Mouse (Mus musculus): ENCODE data around the gene Lrp2bp. TPM values are rescaled to one million over a fixed set of nuclear protein-coding genes. Genes with fewer than 3 reads are reported as not detected.

Lrp2bp gene
- total RNA-seq, 2 experiments from 2014 or later = 1.0 to 1.1 TPM

GRCm38 (mm10) chr8:46022203-46022602 lies 23.1 kb downstream of the Lrp2bp start:
- peak; percentile 8 for DNase-seq (ENCODE audit: low spot score)
- intact Hi-C loops (cut with DNase I) = no loop called here

- DNase-seq (ENCODE audit: low spot score) = no peak
- intact Hi-C loops (cut with DNase I) = no loop called here
These were observed 23.7 kb downstream of the Lrp2bp start for GRCm38 (mm10) chr8:46022758-46023157.

GRCm38 (mm10) chr8:46024392-46024791 lies 25.3 kb downstream of the Lrp2bp start:
- intact Hi-C loops (cut with DNase I) = no loop called here
- DNase-seq (ENCODE audit: low spot score) = no peak

- intact Hi-C loops (cut with DNase I) = no loop called here
- DNase-seq (ENCODE audit: low spot score) = no peak
These were observed 37.1 kb downstream of the Lrp2bp start for GRCm38 (mm10) chr8:46036217-46036616.

GRCm38 (mm10) chr8:46039666-46040065 lies 40.6 kb downstream of the Lrp2bp start:
- intact Hi-C loops (cut with DNase I) = no loop called here
- DNase-seq (ENCODE audit: low spot score) = no peak

- intact Hi-C loops (cut with DNase I) = no loop called here
- no peak for DNase-seq (ENCODE audit: low spot score)
These were observed 41.2 kb downstream of the Lrp2bp start for GRCm38 (mm10) chr8:46040260-46040659.

GRCm38 (mm10) chr8:46072798-46073197 lies 73.7 kb downstream of the Lrp2bp start:
- intact Hi-C loops (cut with DNase I) = no loop called here
- no peak for DNase-seq (ENCODE audit: low spot score)

- intact Hi-C loops (cut with DNase I) = no loop called here
- DNase-seq (ENCODE audit: low spot score) = no peak
These were observed 74.5 kb downstream of the Lrp2bp start for GRCm38 (mm10) chr8:46073540-46074140.

- no peak for DNase-seq (ENCODE audit: low spot score)
- intact Hi-C loops (cut with DNase I) = no loop called here
These were observed 76.1 kb downstream of the Lrp2bp start for GRCm38 (mm10) chr8:46075223-46075622.

GRCm38 (mm10) chr8:46078866-46079265 lies 79.8 kb downstream of the Lrp2bp start:
- no peak for DNase-seq (ENCODE audit: low spot score)
- intact Hi-C loops (cut with DNase I) = no loop called here

Other genes with a start within 250 kb of the Lrp2bp start
- 10 to 100 TPM; 27.1 to 35.6 TPM for gene Pdlim3, start 113.8 kb upstream of the Lrp2bp start, total RNA-seq (2021)
- gene Ccdc110, start 64.7 kb upstream of the Lrp2bp start, total RNA-seq (2021) = not detected
- under 1 TPM; 0.52 to 0.84 TPM for gene 1700029J07Rik, start 24.1 kb upstream of the Lrp2bp start, total RNA-seq (2021)
- 10 to 100 TPM; 31.1 to 32.3 TPM for gene Ufsp2, start 23.8 kb upstream of the Lrp2bp start, total RNA-seq (2021)
- 10 to 100 TPM; 10.0 to 11.7 TPM for gene Ankrd37, start 6.4 kb downstream of the Lrp2bp start, total RNA-seq (2021)
- gene Cfap97, start 152.5 kb downstream of the Lrp2bp start, total RNA-seq (2021) = 10 to 100 TPM; 11.5 to 12.9 TPM
- gene Snx25, start 152.9 kb downstream of the Lrp2bp start, total RNA-seq (2021) = 10 to 100 TPM in 1 of 2 experiments, 1 to 10 TPM in 1; 9.6 to 11.4 TPM
- 1,000 to 10,000 TPM; 5,468 to 5,495 TPM for gene Slc25a4, start 212.0 kb downstream of the Lrp2bp start, total RNA-seq (2021)

Data from heart, postnatal 25 days (tissue).